Mouse (Mus musculus): ENCODE data around the gene Rufy4. TPM values are rescaled to one million over a fixed set of nuclear protein-coding genes. Genes with fewer than 3 reads are reported as not detected.

The Rufy4 gene
- total RNA-seq, 2 experiments from 2014 or later, result not detected

GRCm38 (mm10) chr1:74103654-74104353 lies 21.5 kb upstream of the Rufy4 start:
- ATAC-seq (replicated peaks; ENCODE audit: low FRiP score, poor library complexity, severe bottlenecking), result no peak

- no peak for ATAC-seq (replicated peaks; ENCODE audit: low FRiP score, poor library complexity, severe bottlenecking)
These were observed 19.7 kb upstream of the Rufy4 start for GRCm38 (mm10) chr1:74105660-74106059.

GRCm38 (mm10) chr1:74106214-74106613 lies 19.1 kb upstream of the Rufy4 start:
- ATAC-seq (replicated peaks; ENCODE audit: low FRiP score, poor library complexity, severe bottlenecking), result no peak

GRCm38 (mm10) chr1:74107931-74108618 lies 17.3 kb upstream of the Rufy4 start:
- no peak for ATAC-seq (replicated peaks; ENCODE audit: low FRiP score, poor library complexity, severe bottlenecking)

- ATAC-seq (replicated peaks; ENCODE audit: low FRiP score, poor library complexity, severe bottlenecking), result no peak
These were observed 15.7 kb upstream of the Rufy4 start for GRCm38 (mm10) chr1:74109670-74110069.

GRCm38 (mm10) chr1:74110932-74111695 lies 14.2 kb upstream of the Rufy4 start:
- no peak for ATAC-seq (replicated peaks; ENCODE audit: low FRiP score, poor library complexity, severe bottlenecking)

- ATAC-seq (replicated peaks; ENCODE audit: low FRiP score, poor library complexity, severe bottlenecking), result no peak
These were observed 13.7 kb upstream of the Rufy4 start for GRCm38 (mm10) chr1:74111696-74112030.

GRCm38 (mm10) chr1:74113071-74113470 lies 12.3 kb upstream of the Rufy4 start:
- no peak for ATAC-seq (replicated peaks; ENCODE audit: low FRiP score, poor library complexity, severe bottlenecking)

- ATAC-seq (replicated peaks; ENCODE audit: low FRiP score, poor library complexity, severe bottlenecking), result no peak
These were observed 7.5 kb upstream of the Rufy4 start for GRCm38 (mm10) chr1:74117876-74118275.

- ATAC-seq (replicated peaks; ENCODE audit: low FRiP score, poor library complexity, severe bottlenecking), result no peak
These were observed 6.2 kb upstream of the Rufy4 start for GRCm38 (mm10) chr1:74119115-74119514.

GRCm38 (mm10) chr1:74121138-74121537 lies 4.2 kb upstream of the Rufy4 start:
- ATAC-seq (replicated peaks; ENCODE audit: low FRiP score, poor library complexity, severe bottlenecking), result no peak

- no peak for ATAC-seq (replicated peaks; ENCODE audit: low FRiP score, poor library complexity, severe bottlenecking)
These were observed 3.3 kb upstream of the Rufy4 start for GRCm38 (mm10) chr1:74121821-74122576.

GRCm38 (mm10) chr1:74123215-74123614 lies 2.1 kb upstream of the Rufy4 start:
- no peak for ATAC-seq (replicated peaks; ENCODE audit: low FRiP score, poor library complexity, severe bottlenecking)

GRCm38 (mm10) chr1:74124021-74124981 lies 1.0 kb upstream of the Rufy4 start, which contains the start of gene Tns1:
Gene Tns1, minus strand, starts transcription at chr1:74124449.
- ATAC-seq (replicated peaks; ENCODE audit: low FRiP score, poor library complexity, severe bottlenecking), result no peak

- no peak for ATAC-seq (replicated peaks; ENCODE audit: low FRiP score, poor library complexity, severe bottlenecking)
These were observed 5.7 kb downstream of the Rufy4 start for GRCm38 (mm10) chr1:74130883-74131659.

GRCm38 (mm10) chr1:74132011-74132410 lies 6.7 kb downstream of the Rufy4 start:
- ATAC-seq (replicated peaks; ENCODE audit: low FRiP score, poor library complexity, severe bottlenecking), result no peak

GRCm38 (mm10) chr1:74133954-74134353 lies 8.6 kb downstream of the Rufy4 start:
- ATAC-seq (replicated peaks; ENCODE audit: low FRiP score, poor library complexity, severe bottlenecking), result no peak

GRCm38 (mm10) chr1:74135326-74135950 lies 10.1 kb downstream of the Rufy4 start:
- ATAC-seq (replicated peaks; ENCODE audit: low FRiP score, poor library complexity, severe bottlenecking), result no peak
